Mouse (Mus musculus) liver, adult 2 months (tissue): ENCODE data around the gene Psmb9. TPM values are rescaled to one million over a fixed set of nuclear protein-coding genes. Genes with fewer than 3 reads are reported as not detected.

Experiments used
- DNase-seq: peaks from one replicate; pipeline ENCODE4 v3.0.0-alpha.2; 2011; ENCODE audit warnings: low read depth, low spot score; ENCODE audit errors: extremely low read depth
- H3K27ac ChIP-seq: fragments of 200-500 bp; replicated peaks from 2 replicates; pipeline ENCODE4 v1.5.1; 2012; ENCODE audit warnings: low read depth, mild to moderate bottlenecking, control low read depth, inconsistent platforms, low read length; ENCODE audit not compliant: insufficient read depth
- H3K27me3 ChIP-seq: fragments of 200-500 bp; 2 replicates; pipeline ENCODE4 v1.6.1; 2012; ENCODE audit warnings: mild to moderate bottlenecking, moderate library complexity, low read length, inconsistent platforms; ENCODE audit not compliant: control insufficient read depth, insufficient read depth
- H3K36me3 ChIP-seq: fragments of 200-500 bp; 2 replicates; pipeline ENCODE4 v1.6.1; 2012; ENCODE audit warnings: low read length, inconsistent platforms; ENCODE audit not compliant: control insufficient read depth, insufficient read depth
- H3K4me1 ChIP-seq: fragments of 200-500 bp; 2 replicates; pipeline ENCODE4 v1.6.1; 2011; ENCODE audit warnings: low read length; ENCODE audit not compliant: control insufficient read depth, insufficient read depth
- H3K4me3 ChIP-seq: fragments of 200-500 bp; 2 replicates; pipeline ENCODE4 v1.5.1; 2011; ENCODE audit warnings: low read depth, mild to moderate bottlenecking, control low read depth, low read length, moderate library complexity; ENCODE audit not compliant: insufficient read depth
- H3K79me2 ChIP-seq: fragments of 200-500 bp; 2 replicates; pipeline ENCODE4 v1.6.1; 2012; ENCODE audit warnings: inconsistent platforms, mild to moderate bottlenecking, low read length, moderate library complexity; ENCODE audit not compliant: control insufficient read depth, insufficient read depth
- H3K9ac ChIP-seq: fragments of 200-500 bp; 2 replicates; pipeline ENCODE4 v1.6.1; 2012; ENCODE audit warnings: low read depth, mild to moderate bottlenecking, control low read depth, inconsistent platforms, low read length
- CTCF ChIP-seq: fragments of 200-500 bp; IDR thresholded peaks from 2 replicates; pipeline ENCODE4 v1.5.1; 2011; ENCODE audit warnings: low read depth, low read length, control low read depth
- POLR2A ChIP-seq: fragments of 200-500 bp; IDR thresholded peaks from 2 replicates; pipeline ENCODE4 v1.6.1; 2011; ENCODE audit warnings: low read length, control low read depth; ENCODE audit not compliant: insufficient read depth; ENCODE audit errors: extremely low read depth
- WGBS: fragments of 180-500 bp; shearing (Covaris S2); methylation state at CpG from one replicate; pipeline ENCODE4 v1.1.7; 2018; 5-methylcytosine and 5-hydroxymethylcytosine counted together
- polyA plus RNA-seq: library from polyadenylated mRNA; depleted of rRNA; stranded (reverse); fragments of >200 nt; gene quantifications from 2 replicates; pipeline ENCODE4 v1.2.3, GENCODE M21; 2012; rRNA removed
- total RNA-seq: library from RNA; depleted of rRNA; stranded (reverse); fragments of >200 nt; gene quantifications from 2 replicates; pipeline ENCODE4 v1.2.3, GENCODE M21; 2014; rRNA removed

Gene Psmb9
- total and polyA plus RNA-seq, 2 experiments: 38.0 to 38.1 TPM

DNA sequence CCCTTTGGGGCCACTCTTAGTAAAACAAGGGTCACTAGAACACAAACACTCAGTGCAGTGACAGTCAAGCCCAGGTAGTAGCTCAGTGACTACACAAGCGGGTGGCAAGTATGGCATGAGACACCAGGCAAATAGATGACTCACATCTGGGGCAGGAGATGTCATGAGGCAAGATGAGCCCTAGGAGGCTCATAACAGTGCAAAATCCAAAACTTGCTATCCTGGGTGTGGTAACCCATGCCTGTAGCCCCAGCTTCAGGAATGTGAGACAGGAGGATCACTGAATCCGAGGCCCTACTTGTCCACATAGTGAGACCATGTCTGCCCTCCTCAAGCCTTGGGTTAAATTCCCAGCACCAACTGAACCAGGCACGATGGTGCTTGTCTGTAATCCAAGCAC is 53.1 kb downstream of the Psmb9 start:
- no peak overlapping the region for H3K27ac ChIP-seq
- H3K4me1 ChIP-seq: no peaks in the 10 kb centered on the region
- DNase-seq: no peak
- H3K4me3 ChIP-seq: no peak overlapping the region
- H3K36me3 ChIP-seq: no peaks in the 10 kb centered on the region
- no peaks in the 10 kb centered on the region for H3K79me2 ChIP-seq
- no peak for TF ChIP-seq CTCF
- no peak for TF ChIP-seq POLR2A
- no peak overlapping the region for H3K9ac ChIP-seq
- 0 out of 2 replicates have a peak, but pooled peaks cover 3% of the 10 kb centered on the region for H3K27me3 ChIP-seq
- 64% methylated on average over 3 of the region's 3 CpGs for WGBS

DNA sequence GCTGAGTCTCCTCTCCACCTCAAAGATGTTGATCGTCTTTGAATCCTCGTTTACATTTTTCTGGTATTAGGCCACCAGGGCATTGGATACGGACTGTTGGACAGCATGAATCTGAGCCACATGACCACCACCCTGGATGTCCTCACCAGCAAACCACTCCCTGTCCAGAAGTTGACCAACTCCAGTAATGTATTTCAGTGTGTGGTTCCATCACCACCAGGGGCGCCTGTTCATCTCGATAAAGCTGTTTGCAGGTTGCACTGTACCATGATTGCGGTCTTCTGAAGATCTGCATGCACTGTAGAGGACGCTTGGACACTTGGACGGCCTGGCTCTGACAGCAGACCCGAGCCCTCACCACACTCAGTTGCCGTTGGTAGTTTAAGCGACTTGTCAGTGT is 54.3 kb downstream of the Psmb9 start:
- 0 out of 2 replicates have a peak, but pooled peaks cover under 1% of the 10 kb centered on the region for H3K27me3 ChIP-seq
- no peak overlapping the region for H3K4me3 ChIP-seq
- DNase-seq: no peak
- H3K79me2 ChIP-seq: no peaks in the 10 kb centered on the region
- no peak for TF ChIP-seq POLR2A
- no peak for TF ChIP-seq CTCF
- H3K4me1 ChIP-seq: no peaks in the 10 kb centered on the region
- H3K27ac ChIP-seq: no peak overlapping the region
- H3K9ac ChIP-seq: no peak overlapping the region
- H3K36me3 ChIP-seq: no peaks in the 10 kb centered on the region
- WGBS: 82% methylated on average over 11 of the region's 11 CpGs

Other genes with a start within 250 kb of the Psmb9 start
- 37.9 and 40.8 TPM in 2 replicates for gene Pfdn6, start 247.4 kb downstream of the Psmb9 start, total RNA-seq
- gene Pfdn6, start 247.4 kb downstream of the Psmb9 start, polyA plus RNA-seq: 15.5 and 21.9 TPM in 2 replicates
- gene Wdr46, start 247.1 kb downstream of the Psmb9 start, total RNA-seq: 9.3 and 11.3 TPM in 2 replicates
- gene Wdr46, start 247.1 kb downstream of the Psmb9 start, polyA plus RNA-seq: 13.2 and 16.4 TPM in 2 replicates
- gene B3galt4, start 236.3 kb downstream of the Psmb9 start, total RNA-seq: 0.54 and 0.55 TPM in 2 replicates
- 0.68 and 0.97 TPM in 2 replicates for gene B3galt4, start 236.3 kb downstream of the Psmb9 start, polyA plus RNA-seq
- gene Vps52, start 232.0 kb downstream of the Psmb9 start, total RNA-seq: 10.5 and 10.9 TPM in 2 replicates
- 31.1 and 40.6 TPM in 2 replicates for gene Vps52, start 232.0 kb downstream of the Psmb9 start, polyA plus RNA-seq
- 1,559 and 1,933 TPM in 2 replicates for gene Rps18, start 231.8 kb downstream of the Psmb9 start, total RNA-seq
- 224 and 252 TPM in 2 replicates for gene Rps18, start 231.8 kb downstream of the Psmb9 start, polyA plus RNA-seq
- 2,105 and 2,348 TPM in 2 replicates for gene H2-K1, start 187.4 kb downstream of the Psmb9 start, total RNA-seq
- 4,310 and 5,575 TPM in 2 replicates for gene H2-K1, start 187.4 kb downstream of the Psmb9 start, polyA plus RNA-seq
- 10.0 and 13.7 TPM in 2 replicates for gene Ring1, start 163.1 kb downstream of the Psmb9 start, total RNA-seq
- gene Ring1, start 163.1 kb downstream of the Psmb9 start, polyA plus RNA-seq: 29.7 and 33.8 TPM in 2 replicates
- gene H2-Ke6, start 159.7 kb downstream of the Psmb9 start, total RNA-seq: 76.5 and 80.5 TPM in 2 replicates
- 162 and 167 TPM in 2 replicates for gene H2-Ke6, start 159.7 kb downstream of the Psmb9 start, polyA plus RNA-seq
- gene Slc39a7, start 156.1 kb downstream of the Psmb9 start, total RNA-seq: 51.2 and 54.7 TPM in 2 replicates
- gene Slc39a7, start 156.1 kb downstream of the Psmb9 start, polyA plus RNA-seq: 98.0 and 115 TPM in 2 replicates
- 13.0 and 17.0 TPM in 2 replicates for gene Rxrb, start 156.0 kb downstream of the Psmb9 start, total RNA-seq
- gene Rxrb, start 156.0 kb downstream of the Psmb9 start, polyA plus RNA-seq: 40.3 and 46.5 TPM in 2 replicates
- 0.18 and 0.74 TPM in 2 replicates for gene Col11a2, start 148.3 kb downstream of the Psmb9 start, total RNA-seq
- 0.20 and 0.23 TPM in 2 replicates for gene Col11a2, start 148.3 kb downstream of the Psmb9 start, polyA plus RNA-seq
- 0.28 and 0.47 TPM in 2 replicates for gene H2-Oa, start 95.4 kb downstream of the Psmb9 start, total RNA-seq
- gene H2-Oa, start 95.4 kb downstream of the Psmb9 start, polyA plus RNA-seq: 0.76 and 1.4 TPM in 2 replicates
- 7.1 and 8.5 TPM in 2 replicates for gene H2-DMa, start 68.2 kb downstream of the Psmb9 start, total RNA-seq
- 8.3 and 13.1 TPM in 2 replicates for gene H2-DMa, start 68.2 kb downstream of the Psmb9 start, polyA plus RNA-seq
- 39.0 and 53.2 TPM in 2 replicates for gene Brd2, start 65.1 kb downstream of the Psmb9 start, total RNA-seq
- 55.8 and 76.9 TPM in 2 replicates for gene Brd2, start 65.1 kb downstream of the Psmb9 start, polyA plus RNA-seq
- 0.74 and 1.7 TPM in 2 replicates for gene H2-DMb2, start 44.5 kb downstream of the Psmb9 start, total RNA-seq
- gene H2-DMb2, start 44.5 kb downstream of the Psmb9 start, polyA plus RNA-seq: 1.1 and 3.1 TPM in 2 replicates
- gene H2-DMb1, start 34.7 kb downstream of the Psmb9 start, total RNA-seq: 4.2 and 6.6 TPM in 2 replicates
- gene H2-DMb1, start 34.7 kb downstream of the Psmb9 start, polyA plus RNA-seq: 8.3 and 14.5 TPM in 2 replicates
- 15.1 and 17.3 TPM in 2 replicates for gene Tap1, start 211 bp downstream of the Psmb9 start, total RNA-seq
- 18.8 and 23.5 TPM in 2 replicates for gene Tap1, start 211 bp downstream of the Psmb9 start, polyA plus RNA-seq
- gene Psmb8, start 10.0 kb upstream of the Psmb9 start, total RNA-seq: 66.9 and 101 TPM in 2 replicates
- 56.7 and 80.3 TPM in 2 replicates for gene Psmb8, start 10.0 kb upstream of the Psmb9 start, polyA plus RNA-seq
- gene Tap2, start 15.8 kb upstream of the Psmb9 start, total RNA-seq: 14.4 and 15.2 TPM in 2 replicates
- gene Tap2, start 15.8 kb upstream of the Psmb9 start, polyA plus RNA-seq: 18.4 and 24.6 TPM in 2 replicates
- gene H2-Ob, start 51.1 kb upstream of the Psmb9 start, total RNA-seq: 1.5 and 1.6 TPM in 2 replicates
- gene H2-Ob, start 51.1 kb upstream of the Psmb9 start, polyA plus RNA-seq: 0.96 and 2.9 TPM in 2 replicates
- 25.2 and 59.5 TPM in 2 replicates for gene H2-Ab1, start 69.9 kb upstream of the Psmb9 start, total RNA-seq
- gene H2-Ab1, start 69.9 kb upstream of the Psmb9 start, polyA plus RNA-seq: 80.4 and 156 TPM in 2 replicates
- gene H2-Aa, start 100.1 kb upstream of the Psmb9 start, total RNA-seq: 32.8 and 58.4 TPM in 2 replicates
- gene H2-Aa, start 100.1 kb upstream of the Psmb9 start, polyA plus RNA-seq: 42.8 and 78.0 TPM in 2 replicates
- gene H2-Eb1, start 118.1 kb upstream of the Psmb9 start, total RNA-seq: 18.5 and 38.0 TPM in 2 replicates
- gene H2-Eb1, start 118.1 kb upstream of the Psmb9 start, polyA plus RNA-seq: 23.3 and 39.5 TPM in 2 replicates
- 0.09 and 0.13 TPM in 2 replicates for gene H2-Eb2, start 137.9 kb upstream of the Psmb9 start, total RNA-seq
- 0.16 TPM in 1 of 2 replicates, not detected in the other for gene H2-Eb2, start 137.9 kb upstream of the Psmb9 start, polyA plus RNA-seq
- 0.09 TPM in 1 of 2 replicates, not detected in the other for gene Btnl2, start 167.1 kb upstream of the Psmb9 start, total RNA-seq
- gene Btnl2, start 167.1 kb upstream of the Psmb9 start, polyA plus RNA-seq: 0.05 TPM in 1 of 2 replicates, not detected in the other
- gene Btnl1, start 189.4 kb upstream of the Psmb9 start, total RNA-seq: not detected in 2 replicates
- gene Btnl1, start 189.4 kb upstream of the Psmb9 start, polyA plus RNA-seq: not detected in 2 replicates
- not detected in 2 replicates for gene BC051142, start 211.1 kb upstream of the Psmb9 start, total RNA-seq
- gene BC051142, start 211.1 kb upstream of the Psmb9 start, polyA plus RNA-seq: 0.06 TPM in 1 of 2 replicates, not detected in the other